Mouse (Mus musculus): ENCODE data around the gene Cbx2.

The Cbx2 gene

GRCm38 (mm10) chr11:119017506-119017905, 5.3 kb upstream of the Cbx2 start:
- no peak for DNase-seq (ENCODE audit: low spot score)

- DNase-seq (ENCODE audit: low spot score): no peak
Observed at GRCm38 (mm10) chr11:119021180-119021579, 1.6 kb upstream of the Cbx2 start.

GRCm38 (mm10) chr11:119022068-119022894, 481 bp upstream of the Cbx2 start:
- no peak for DNase-seq (ENCODE audit: low spot score)

- DNase-seq (ENCODE audit: low spot score): no peak
Observed at GRCm38 (mm10) chr11:119023616-119023980, 836 bp downstream of the Cbx2 start.

GRCm38 (mm10) chr11:119024260-119024659, 1.5 kb downstream of the Cbx2 start:
- peak; percentile 35 for DNase-seq (ENCODE audit: low spot score)

GRCm38 (mm10) chr11:119026203-119026602, 3.4 kb downstream of the Cbx2 start:
- peak; percentile 93 for DNase-seq (ENCODE audit: low spot score)

- DNase-seq (ENCODE audit: low spot score): peak; percentile 73
Observed at GRCm38 (mm10) chr11:119033874-119034558, 11.3 kb downstream of the Cbx2 start.

GRCm38 (mm10) chr11:119034635-119035034, 11.9 kb downstream of the Cbx2 start:
- no peak for DNase-seq (ENCODE audit: low spot score)

- no peak for DNase-seq (ENCODE audit: low spot score)
Observed at GRCm38 (mm10) chr11:119035094-119035685, 12.4 kb downstream of the Cbx2 start.

GRCm38 (mm10) chr11:119035686-119036165, 13.0 kb downstream of the Cbx2 start:
- no peak for DNase-seq (ENCODE audit: low spot score)

GRCm38 (mm10) chr11:119036447-119036846, 13.7 kb downstream of the Cbx2 start:
- DNase-seq (ENCODE audit: low spot score): no peak

GRCm38 (mm10) chr11:119036934-119037779, 14.4 kb downstream of the Cbx2 start:
- DNase-seq (ENCODE audit: low spot score): no peak

GRCm38 (mm10) chr11:119037780-119038401, 15.1 kb downstream of the Cbx2 start:
- DNase-seq (ENCODE audit: low spot score): no peak

GRCm38 (mm10) chr11:119038744-119039484, 16.2 kb downstream of the Cbx2 start:
- no peak for DNase-seq (ENCODE audit: low spot score)

- DNase-seq (ENCODE audit: low spot score): no peak
Observed at GRCm38 (mm10) chr11:119039732-119040512, 17.2 kb downstream of the Cbx2 start.

- peak; percentile 99 for DNase-seq (ENCODE audit: low spot score)
Observed at GRCm38 (mm10) chr11:119040600-119041324, 18.0 kb downstream of the Cbx2 start, which contains the start of gene Cbx8. TSS of gene Cbx8 (minus strand) at chr11:119040969.

- peak; percentile 80 for DNase-seq (ENCODE audit: low spot score)
Observed at GRCm38 (mm10) chr11:119041325-119041716, 18.6 kb downstream of the Cbx2 start.

GRCm38 (mm10) chr11:119041750-119042465, 19.1 kb downstream of the Cbx2 start:
- peak; percentile 49 for DNase-seq (ENCODE audit: low spot score)

All from MN1 (cell line).